Mouse (Mus musculus) embryo, embryonic 10.5 days (tissue): Measurements from ENCODE around the gene Upk1a.
A peak's percentile ranks its signal among the peaks of the same experiment; 100 is the strongest.

Experiments
- DNase-seq: peaks from one replicate; pipeline ENCODE4 v3.0.0-alpha.2; 2015; ENCODE audit warnings: low spot score

Gene Upk1a

DNA sequence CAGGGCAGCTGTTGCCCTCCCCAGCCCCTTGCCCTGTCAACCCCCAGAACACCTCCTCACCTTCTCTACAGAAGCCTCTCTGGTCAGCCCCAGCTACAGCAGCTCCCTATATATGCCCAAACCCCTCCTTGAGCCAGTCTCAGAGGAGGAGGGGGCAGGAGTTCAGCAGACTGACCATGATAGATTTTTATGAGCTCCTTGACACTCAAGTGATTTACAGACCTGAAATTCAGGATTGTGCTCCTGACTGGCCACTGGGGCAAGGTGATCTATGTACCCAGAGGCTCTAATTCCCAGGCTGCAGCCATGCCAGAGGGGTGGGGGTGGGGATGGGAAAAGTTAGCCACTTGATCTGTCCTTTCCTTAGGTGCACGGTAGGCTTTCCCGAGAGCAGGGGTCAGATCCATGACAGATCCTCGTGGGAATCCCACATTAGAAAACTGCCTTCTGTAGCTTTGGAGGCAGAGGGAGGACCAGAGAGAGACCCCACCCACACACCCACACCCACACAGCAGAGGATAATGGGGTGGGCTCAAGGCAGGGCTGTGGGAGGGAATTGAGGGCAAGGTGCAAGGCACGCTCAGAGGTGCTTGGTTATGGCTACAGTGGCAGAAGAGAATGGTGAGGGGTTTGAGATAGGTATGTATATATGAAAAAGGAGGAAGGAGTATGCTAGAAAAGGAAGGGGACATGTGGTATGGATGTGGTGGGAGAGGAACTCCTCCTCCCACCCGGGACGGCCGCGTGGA lies at the start of gene Upk1a:
TSS of gene Upk1a (minus strand) at position 194 of the 749 bp plus-strand sequence.
- DNase-seq, result no peak

DNA sequence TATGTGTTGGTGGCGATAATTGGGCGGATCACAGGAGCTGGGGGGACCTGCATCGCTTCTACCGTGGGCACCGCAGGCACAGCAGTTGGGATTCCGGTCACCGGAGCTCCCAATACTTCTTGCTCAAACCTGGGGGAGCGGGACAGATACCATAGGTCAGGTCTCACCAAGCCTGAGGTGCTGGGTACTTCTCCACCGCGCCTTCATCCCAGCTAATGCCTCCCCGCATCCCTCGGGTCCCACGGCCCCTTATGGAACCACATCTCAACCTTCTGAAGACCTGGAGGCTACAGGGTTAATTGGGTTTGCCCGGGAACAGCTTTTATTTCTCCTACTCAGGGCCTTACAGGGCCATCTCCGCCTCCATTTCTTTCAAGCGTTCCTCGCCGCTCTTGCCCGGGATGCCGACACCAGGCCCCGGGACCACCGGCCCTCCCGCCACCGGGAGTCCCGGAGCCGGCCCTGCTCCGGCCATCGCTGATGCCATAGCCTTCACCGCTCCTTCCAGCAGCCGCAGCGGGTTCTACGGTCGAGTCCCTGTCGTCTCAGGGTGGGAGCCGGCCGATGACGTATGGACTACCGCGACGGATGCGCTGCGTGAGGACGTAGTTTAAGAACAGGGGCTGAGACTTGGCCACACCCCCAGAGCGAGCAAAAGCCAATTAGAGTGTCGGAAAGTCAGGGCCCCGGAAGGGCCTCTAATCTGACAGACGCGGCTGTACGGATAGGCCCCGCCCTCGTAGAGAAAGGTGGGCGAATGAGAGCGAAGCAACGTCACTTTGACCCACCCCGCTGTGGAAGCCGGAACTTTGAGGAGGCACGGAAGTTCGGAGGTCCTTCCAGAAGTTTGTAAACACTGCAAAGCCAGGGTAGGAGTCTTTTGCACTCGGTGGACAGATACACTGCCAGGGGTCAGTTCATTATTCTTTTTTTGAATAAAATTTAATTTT lies 37.2 kb upstream of the Upk1a start, which contains the start of gene Rbm42:
TSS of gene Rbm42 (minus strand) at position 727 of the 950 bp plus-strand sequence.
- peak; percentile 100 for DNase-seq

DNA sequence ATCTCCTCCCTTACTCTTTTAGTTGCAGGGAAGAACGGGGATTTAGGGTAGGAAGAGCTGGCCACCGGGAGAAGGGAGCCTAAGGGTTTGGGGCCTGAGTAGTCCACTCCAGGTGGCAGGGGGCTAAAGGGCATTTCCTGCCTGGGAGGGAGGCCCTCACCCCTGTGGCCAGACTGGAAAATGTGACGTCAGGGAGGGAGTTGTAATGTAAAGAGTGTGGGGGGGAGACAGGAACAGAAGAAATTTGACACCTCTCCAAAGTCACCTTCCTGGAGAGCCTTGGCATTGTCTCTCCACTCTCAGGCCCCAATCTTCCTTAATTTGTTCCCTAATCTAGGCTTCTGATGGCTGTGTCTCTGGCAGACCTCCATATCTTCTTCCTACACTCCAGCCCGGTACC lies 26.4 kb upstream of the Upk1a start:
- peak; percentile 41 for DNase-seq

DNA sequence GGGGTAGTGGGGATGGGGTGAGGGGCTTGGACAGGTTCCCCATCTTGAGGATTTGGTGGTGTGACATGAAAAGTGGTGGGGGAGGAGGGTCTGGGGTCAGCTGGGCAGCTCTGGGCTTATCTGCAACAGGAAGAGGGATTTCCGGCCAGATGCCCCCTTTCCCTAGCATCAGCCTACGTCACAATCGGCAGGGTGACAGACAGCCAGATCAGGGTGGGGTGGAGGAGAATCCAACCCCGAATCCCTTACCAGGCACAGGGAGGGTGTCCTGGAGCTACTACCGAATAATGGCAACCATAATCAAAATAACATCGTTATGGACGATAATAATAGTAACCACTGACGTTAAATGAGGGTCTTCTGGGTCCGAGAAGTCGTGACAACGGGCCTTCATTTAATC lies 23.7 kb upstream of the Upk1a start:
- DNase-seq, result no peak

DNA sequence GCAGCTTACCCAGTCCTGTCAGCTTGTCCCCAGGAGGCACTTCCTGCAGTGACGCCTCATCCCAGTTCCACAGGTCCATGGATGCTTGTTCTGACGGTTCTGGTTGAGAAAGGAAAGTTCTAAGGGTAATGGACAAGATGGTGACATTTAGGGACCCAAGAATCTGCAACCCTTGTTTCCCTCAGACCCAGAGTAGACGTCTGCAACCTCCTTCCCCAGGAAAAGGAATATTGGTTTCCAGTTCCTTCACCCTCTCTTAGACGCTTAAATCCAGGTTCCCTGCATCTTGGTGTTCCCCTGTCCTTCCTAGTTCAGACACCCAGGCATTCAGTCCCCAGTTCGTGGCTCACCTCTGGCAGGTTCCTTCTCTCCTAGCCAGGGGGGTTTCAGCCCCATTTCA lies 23.1 kb upstream of the Upk1a start, which contains the start of gene Etv2:
TSS of gene Etv2 (minus strand) at position 101 of the 400 bp plus-strand sequence.
- DNase-seq, result no peak

DNA sequence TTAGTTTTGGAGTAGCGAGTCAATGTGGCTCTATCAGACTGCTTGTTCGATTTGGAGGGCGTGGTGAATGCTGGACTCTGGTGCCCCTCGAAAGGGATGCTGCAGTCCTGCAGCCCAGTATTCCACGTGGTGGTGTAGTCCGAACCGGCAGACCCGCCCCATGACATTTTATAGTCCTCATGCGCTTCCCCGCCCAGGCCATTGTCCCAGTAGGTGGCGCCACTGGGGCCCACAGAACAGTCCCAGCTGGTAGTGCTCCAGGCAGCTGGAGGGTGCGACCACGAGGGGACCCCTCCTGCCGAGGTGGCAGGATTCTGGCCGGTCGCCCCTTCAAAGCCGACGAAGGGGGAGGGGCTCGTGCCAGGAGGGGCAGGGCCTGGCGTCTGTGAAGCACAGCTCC lies 22.0 kb upstream of the Upk1a start:
- DNase-seq, result peak; percentile 81

DNA sequence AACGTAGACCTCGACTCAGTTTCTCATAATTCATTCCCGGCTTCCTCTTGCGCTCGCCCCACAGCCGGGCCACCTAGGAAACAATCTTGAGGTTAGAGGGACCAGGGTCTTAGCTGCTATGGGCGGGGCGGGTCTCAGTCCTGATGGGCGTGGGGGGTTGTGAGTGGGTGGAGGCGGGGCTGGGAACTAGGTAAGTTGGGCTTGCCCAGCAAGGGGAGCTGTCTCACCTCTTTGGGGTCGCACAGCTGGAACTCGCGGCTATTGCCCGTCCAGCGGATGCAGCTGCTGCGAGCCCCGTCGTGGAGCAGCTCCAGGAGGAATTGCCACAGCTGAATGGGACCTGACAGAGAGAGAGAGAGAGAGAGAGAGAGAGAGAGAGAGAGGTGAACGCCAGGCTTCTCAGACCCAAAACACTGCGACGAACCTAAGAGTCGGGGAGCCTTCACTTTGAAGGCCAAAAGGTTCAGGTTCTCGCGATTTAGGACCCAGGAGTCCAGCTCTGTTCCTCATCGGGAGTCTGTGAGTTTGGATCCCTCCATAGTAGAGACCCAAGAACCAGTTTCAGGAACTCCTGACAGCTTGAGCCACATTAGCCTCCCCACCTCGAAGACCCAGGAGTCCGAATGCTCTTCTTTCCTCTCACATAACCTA lies 21.2 kb upstream of the Upk1a start:
- DNase-seq, result no peak

DNA sequence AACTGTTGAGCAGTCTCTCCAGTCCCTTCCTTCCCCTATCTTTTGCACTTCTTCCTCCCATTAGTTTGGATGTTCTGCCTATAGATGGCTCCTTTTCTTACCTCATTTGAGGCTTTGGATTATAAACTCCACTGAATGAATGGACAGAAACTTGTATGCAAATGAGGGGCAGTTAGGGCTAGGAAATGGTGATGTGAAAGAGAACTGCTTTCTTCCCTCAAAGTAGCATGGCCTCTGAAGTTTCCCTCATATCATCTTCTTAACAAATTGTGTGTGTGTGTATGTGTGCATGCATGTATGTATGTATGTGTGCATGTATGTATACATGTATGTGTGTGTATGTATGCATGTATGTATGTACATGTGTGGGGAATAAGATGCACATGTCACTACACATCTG lies 16.4 kb upstream of the Upk1a start:
- no peak for DNase-seq

DNA sequence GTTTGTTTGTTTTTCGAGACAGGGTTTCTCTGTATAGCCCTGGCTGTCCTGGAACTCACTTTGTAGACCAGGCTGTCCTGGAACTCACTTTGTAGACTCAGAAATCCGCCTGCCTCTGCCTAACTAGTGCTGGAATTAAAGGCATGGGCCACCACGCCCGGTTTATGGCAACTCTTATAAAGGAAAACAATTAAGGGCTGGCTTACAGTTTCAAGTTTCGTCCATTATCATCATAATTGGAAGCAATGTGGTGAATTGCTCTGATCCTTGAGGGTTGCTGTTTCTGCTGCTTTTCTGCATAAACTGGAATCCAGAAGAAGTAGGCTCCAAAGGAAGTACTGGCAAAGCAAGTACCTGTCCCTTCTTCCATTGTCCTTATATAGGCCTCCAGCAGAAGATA lies 14.0 kb upstream of the Upk1a start:
- DNase-seq, result no peak

DNA sequence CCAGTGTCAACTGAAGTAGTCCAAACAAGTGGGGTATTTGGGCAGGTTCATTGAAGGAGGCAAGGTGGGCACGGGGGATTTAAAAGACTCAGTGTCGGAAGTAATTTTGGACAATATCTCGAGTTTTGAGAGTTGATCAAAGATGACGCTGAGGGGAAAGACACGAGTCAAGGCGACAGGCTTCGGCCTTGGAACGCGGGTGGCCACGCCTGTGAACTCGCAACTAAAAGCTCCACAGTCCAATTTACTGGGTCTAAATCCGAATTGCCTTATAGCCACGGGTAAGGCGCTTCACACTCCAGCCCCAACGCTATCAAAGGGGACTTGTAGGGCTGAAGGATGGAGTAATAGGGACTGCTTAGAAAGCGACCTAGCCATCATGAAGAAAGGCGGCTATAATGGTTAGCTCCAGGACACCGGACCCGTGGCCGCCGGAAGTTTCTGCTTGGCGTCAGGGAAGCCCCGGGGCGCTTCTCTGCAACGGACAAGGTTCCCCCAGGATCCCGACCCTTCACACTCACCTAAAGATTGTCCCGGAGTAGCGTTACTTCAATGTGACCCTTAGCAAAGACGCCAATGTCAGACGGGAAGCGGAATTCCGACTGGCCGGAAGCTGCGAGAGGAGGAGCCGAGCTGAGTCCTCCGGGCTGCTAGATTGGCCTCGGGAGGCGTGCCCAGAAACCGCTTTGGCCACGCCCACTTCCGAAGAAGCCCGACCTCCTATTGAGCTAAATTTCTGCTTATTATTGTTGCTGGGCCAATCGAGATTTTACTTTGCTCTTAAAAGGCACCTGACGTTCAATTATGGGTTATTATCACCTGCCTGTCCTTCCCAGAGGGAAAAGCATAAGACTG lies 13.1 kb upstream of the Upk1a start, which contains the start of gene Cox6b1:
TSS of gene Cox6b1 (minus strand) at position 622 of the 855 bp plus-strand sequence.
- DNase-seq, result peak; percentile 94

DNA sequence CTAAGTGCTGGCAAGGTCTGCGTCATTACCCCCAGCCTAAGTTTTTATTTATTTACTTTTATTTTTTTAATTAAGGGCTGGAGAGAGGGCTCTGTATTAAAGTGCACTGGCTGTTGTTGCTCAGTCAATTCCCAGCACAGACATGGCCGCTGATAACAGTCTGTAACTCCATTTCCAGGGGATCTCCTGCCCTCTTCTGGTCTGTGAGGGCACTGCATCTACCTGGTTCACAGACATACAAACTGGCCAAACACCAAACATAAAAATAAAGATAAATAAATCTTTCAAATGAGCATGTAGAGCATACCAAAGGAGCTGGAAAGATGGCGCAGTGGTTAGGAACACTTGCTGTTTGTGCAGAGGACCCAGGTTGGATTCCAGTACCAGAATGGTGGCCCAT lies 6.6 kb upstream of the Upk1a start:
- DNase-seq, result peak; percentile 39

DNA sequence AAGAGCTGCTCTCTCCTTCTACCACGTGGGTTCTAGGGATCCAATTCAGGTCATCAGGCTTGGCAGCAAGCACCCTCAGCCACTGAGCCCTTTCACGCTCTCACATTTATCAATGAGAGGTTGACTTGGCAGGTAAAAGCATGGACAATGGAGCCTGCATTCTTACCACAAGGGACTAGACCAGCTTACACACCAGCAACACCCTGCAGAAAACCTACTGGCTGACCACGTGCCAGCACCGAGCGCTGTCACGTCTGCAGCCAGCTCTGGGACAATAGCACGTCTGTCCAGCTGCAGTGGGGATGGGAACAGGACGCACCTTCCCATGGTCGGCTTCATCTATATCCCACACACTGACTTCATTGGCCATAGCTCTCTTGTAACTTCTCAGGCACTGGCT lies 6.0 kb upstream of the Upk1a start:
- DNase-seq, result no peak

DNA sequence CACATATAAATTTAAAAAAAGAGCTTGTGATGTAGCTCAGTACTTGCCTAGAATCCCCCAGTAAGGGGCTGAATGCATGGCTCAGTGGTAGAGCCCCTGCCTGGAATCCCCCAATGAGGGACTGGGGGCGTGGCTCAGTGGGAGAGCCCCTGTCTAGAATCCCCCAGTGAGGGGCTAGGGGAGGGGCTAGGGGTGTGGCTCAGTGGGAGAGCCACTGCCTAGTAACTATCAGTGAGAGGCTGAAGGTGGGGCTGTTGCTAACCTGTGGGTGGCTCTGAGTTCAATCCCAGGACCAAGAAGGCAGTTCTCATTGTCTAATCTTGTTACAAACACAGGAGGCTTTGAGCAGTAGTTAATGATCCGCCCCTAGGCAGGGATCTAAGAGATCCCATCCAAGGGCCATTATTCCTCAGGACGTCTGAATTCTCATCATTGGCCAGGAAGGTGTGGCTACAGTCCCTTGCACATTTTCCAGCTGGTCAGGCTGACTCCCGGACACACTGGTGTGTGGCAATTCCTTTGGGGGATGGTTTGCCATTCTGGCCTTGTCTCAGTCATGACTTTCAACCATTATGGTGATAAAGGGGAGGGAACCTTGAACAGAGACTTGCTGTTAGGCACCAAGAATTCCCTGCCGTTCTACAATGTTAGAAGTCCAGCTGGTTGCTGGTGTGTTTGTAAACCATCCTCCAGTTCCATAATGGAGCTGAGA lies 2.6 kb upstream of the Upk1a start:
- no peak for DNase-seq

DNA sequence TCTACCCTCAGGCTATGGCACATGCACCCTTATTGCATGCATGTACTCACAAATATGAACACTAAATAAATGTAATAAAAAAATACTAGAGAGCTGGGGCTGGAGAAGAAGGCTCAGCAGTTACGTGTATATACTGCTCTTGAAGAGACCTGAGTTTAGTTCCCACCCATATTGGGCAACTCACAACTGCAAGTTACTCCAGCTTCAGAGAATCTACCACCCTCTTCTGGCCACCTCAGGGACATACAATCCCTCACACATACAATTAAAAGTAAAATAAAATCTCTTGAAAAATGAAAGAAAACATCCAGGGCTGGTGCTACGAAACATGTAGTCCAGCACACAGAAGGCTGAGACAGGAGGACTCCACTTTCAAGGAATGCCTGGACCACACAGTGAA lies 1.8 kb upstream of the Upk1a start:
- DNase-seq, result no peak

DNA sequence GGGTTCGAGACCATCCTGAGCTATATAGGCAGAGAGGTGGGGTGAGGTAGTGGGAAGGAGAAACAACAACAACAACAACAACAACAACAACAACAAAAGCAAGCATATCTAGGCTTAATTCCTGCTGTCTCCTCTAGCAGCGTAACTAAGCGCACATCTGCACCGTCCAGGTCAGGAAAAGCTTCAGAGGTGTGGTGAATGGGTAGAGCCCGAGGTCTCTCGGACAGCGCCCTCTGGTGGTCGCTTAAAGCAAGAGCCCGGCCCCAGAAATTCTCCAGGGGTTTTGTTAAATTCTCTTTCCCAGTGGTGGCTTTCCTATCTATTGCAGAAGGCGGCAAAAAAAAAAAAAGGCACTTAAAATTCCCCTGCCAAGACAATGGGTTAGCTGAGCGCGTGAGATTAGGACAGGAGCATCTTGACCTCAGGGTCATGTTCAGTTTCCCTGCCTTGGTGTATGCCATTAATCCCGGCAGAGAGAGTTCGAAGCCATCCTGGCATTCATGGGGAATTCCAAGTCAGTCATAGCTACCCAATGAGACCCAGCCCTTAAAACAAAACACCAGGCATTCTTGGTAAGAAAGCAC lies 974 bp upstream of the Upk1a start:
- DNase-seq, result peak; percentile 79

DNA sequence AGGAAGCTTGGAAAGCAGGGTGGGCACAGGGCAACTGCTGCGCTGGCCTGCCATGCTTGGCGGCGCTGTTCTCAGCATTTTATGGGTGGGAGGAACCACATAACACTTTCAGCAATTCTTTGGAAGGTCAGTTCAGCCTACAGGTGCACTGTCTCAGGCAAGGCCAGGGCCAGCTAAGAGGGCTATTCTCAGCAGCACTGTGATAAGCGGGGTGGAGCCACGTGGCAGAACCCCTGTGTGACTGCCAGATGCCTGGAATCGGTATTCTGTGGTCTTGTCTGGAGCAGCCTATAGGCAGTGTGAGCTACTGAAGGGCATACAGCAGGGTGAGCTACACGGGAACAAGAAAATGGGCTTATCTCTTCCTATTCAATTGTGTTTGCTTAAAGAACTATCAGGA lies 2.6 kb downstream of the Upk1a start:
- no peak for DNase-seq

DNA sequence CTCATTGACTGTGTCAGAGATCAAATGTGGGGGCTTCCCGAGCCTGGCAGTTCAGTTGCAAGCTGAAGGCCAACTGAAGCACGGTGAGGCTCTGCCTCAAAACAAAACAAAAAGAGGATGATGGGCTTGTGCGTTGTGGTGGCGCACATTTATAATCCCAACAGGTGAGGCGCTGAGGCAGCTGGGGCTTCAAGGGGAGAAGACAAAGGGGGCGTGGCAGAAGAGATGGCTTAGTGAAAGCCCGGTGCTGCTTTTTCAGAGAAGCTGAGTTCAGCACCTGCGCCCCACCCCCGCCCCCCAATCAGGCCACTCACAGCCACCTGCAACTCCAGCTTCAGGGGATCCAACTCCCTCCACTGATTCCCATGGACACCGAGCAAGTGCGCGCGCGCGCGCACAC lies 4.2 kb downstream of the Upk1a start:
- no peak for DNase-seq

DNA sequence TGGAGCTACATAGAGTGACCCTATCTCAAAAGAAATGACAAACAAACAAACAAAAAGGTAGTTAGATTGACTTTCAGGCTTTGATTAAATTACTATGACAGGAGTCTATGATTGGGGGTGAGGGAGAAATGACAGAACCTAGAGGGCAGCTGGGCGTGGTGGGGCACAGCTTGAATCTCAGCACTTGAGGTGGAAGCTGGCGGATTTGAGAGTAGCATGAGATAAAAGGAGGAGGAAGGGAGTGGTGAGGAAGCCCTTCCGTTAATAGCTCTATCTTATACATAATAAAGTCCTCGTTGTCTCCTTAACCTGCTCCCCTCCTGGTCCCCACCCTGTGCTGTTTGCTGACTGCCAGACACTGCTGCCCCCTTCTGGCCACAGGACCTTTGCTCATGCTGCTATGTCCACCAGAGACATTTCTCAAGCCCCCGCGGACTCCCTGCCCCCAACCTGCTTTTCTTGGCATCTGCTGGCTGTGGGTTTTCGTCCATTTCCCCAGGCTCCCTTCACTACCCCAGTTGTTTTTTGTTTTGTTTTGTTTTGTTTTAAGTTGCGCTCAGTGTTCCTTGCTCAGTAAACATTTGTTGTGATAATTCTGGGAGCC lies 4.8 kb downstream of the Upk1a start:
- peak; percentile 69 for DNase-seq

DNA sequence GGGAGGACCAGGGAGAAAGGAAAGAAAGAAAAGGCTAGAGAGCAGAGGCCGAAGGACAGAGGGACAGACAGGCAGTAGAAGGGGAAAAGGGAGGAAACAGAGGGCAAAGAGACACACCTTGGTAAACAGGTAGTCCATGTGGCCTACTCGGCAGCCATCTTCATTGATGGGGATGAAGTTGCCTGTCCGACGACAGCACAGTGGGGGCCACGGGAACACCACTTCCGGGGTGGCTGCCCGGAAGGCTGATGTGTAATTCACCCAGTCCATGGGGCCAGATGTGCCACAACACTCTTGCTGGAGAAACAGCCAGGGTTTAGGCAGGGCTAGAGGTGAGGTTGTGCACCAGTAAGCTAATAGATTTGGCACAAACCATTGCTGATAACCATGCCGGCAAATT lies 7.7 kb downstream of the Upk1a start:
- no peak for DNase-seq

DNA sequence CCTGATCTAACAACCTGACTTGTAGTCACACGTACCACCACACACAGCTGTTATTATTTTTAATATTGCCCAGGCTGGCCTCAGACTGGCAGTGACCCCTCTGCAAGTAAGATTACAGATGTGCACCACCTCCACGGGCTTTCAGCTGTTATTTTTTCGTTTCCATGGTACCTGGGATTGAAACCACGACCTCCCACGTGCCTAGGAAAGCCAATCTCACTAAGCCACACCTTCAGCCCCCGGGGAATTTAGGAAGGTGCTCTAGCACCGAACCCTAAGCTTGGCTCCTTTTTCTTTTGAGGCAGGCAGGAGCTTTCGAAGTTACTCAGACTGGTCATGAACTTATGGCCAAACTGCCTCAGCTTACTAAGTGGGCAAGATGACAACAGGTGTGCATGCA lies 8.2 kb downstream of the Upk1a start:
- DNase-seq, result no peak
